Mouse (Mus musculus): ENCODE results near the gene Srprb. TPM values are rescaled to one million over a fixed set of nuclear protein-coding genes. Genes with fewer than 3 reads are reported as not detected.
A peak's percentile ranks its signal among the peaks of the same experiment; 100 is the strongest.

The Srprb gene
- total and polyA plus RNA-seq, 2 experiments from 2014 or later, result 40.1 to 43.3 TPM

DNA sequence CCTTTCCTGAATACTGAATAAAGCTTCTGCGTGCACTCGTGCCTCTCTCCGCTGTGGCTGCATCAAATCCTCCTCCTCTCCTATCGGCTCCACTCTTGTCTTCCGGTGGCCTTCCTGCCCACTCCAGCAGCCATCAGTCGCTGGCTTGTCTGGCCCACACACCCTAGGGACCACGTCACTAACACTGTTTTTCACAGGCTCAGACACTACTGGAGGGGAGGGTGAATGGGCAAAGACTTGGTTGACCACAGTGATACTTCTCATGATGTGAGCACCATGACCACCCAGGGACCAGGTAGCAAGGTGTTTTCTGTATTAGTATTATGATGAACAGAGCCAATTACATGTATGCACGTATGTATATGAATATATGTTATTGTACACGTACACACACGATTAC lies 55.7 kb downstream of the Srprb start:
- Histone ChIP-seq H3K4me1 (ENCODE audit: insufficient read depth) (peaks cover 9% of the 10 kb centered on the region), H3K4me2 (ENCODE audit: low read depth) (peak overlapping the region; percentile 30), H3K36me3 (ENCODE audit: insufficient read depth) (peaks cover 16% of the 10 kb centered on the region), H3K9me3 (ENCODE audit: low read length) (no peaks in the 10 kb centered on the region), H3K27ac (ENCODE audit: low read depth, low read length) (peak overlapping the region; percentile 66; the same call in 1 of the 2 replicates), H3K9ac (no peak overlapping the region), H3K27me3 (ENCODE audit: insufficient read depth, low read length) (no peaks in the 10 kb centered on the region), H3K4me3 (ENCODE audit: low read depth, low read length) (no peak overlapping the region)
- WGBS, result 45% methylated on average over 10 of the region's 10 CpGs
- DNase-seq (no peak), ATAC-seq (peak; percentile 7; the same call in 1 of the 2 replicates)
- TF ChIP-seq CTCF (IDR thresholded peaks at IDR 0.05; ENCODE audit: low read depth), result no peak

DNA sequence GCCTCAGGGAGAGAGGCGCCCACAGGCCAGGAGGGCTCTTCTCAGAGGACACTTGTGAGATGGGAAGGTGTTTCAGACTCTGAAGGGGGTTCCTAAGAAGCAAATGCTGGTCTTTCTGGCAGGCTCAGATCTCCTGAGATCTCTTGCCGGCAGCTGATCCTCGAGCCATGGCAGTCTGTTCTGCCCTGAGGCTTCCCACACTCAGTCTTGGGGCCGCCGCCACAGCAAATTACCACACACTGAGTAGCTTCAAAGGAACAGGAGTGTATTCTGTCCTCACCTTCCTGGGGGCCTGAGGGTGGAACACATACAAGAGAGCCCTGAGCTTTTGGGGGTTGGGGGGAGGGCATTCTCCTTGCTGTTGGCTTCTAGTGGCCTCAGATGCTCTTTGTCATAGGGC lies 56.6 kb downstream of the Srprb start:
- Histone ChIP-seq H3K27me3 (ENCODE audit: insufficient read depth, low read length) (no peaks in the 10 kb centered on the region), H3K9me3 (ENCODE audit: low read length) (no peaks in the 10 kb centered on the region), H3K9ac (no peak overlapping the region), H3K4me1 (ENCODE audit: insufficient read depth) (peaks cover 9% of the 10 kb centered on the region), H3K36me3 (ENCODE audit: insufficient read depth) (peaks cover 17% of the 10 kb centered on the region), H3K4me3 (ENCODE audit: low read depth, low read length) (no peak overlapping the region), H3K27ac (ENCODE audit: low read depth, low read length) (no peak overlapping the region), H3K4me2 (ENCODE audit: low read depth) (no peak overlapping the region)
- TF ChIP-seq CTCF (IDR thresholded peaks at IDR 0.05; ENCODE audit: low read depth), result no peak
- ATAC-seq, result no peak
- WGBS, result 53% methylated on average over 5 of the region's 5 CpGs
- DNase-seq, result no peak

DNA sequence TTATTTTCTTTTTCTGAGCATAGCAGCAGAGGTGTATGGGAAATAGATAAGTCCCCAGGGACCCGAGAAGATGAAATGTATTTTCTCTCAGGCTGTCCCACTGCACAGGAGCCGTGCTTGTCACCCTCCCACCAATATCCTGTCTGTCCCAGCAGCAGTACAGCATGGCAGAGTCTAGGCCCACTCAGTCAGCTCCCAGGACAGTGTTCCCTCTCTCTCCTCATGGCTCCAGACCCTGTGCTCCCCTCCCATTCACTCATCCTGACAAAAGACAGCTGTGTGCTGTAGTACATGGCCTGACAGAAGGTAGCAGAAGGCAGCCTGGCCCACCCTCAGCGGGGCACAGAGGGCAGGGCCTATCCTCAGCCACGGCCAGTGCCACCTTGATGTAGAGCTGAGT lies 58.1 kb downstream of the Srprb start:
- Histone ChIP-seq H3K36me3 (ENCODE audit: insufficient read depth) (peaks cover 17% of the 10 kb centered on the region), H3K9me3 (ENCODE audit: low read length) (no peaks in the 10 kb centered on the region), H3K9ac (no peak overlapping the region), H3K27ac (ENCODE audit: low read depth, low read length) (no peak overlapping the region), H3K4me1 (ENCODE audit: insufficient read depth) (peaks cover 13% of the 10 kb centered on the region), H3K4me2 (ENCODE audit: low read depth) (no peak overlapping the region), H3K4me3 (ENCODE audit: low read depth, low read length) (no peak overlapping the region), H3K27me3 (ENCODE audit: insufficient read depth, low read length) (no peaks in the 10 kb centered on the region)
- ATAC-seq, result no peak
- 70% methylated on average over 4 of the region's 4 CpGs for WGBS
- no peak for DNase-seq
- no peak for TF ChIP-seq CTCF (IDR thresholded peaks at IDR 0.05; ENCODE audit: low read depth)

DNA sequence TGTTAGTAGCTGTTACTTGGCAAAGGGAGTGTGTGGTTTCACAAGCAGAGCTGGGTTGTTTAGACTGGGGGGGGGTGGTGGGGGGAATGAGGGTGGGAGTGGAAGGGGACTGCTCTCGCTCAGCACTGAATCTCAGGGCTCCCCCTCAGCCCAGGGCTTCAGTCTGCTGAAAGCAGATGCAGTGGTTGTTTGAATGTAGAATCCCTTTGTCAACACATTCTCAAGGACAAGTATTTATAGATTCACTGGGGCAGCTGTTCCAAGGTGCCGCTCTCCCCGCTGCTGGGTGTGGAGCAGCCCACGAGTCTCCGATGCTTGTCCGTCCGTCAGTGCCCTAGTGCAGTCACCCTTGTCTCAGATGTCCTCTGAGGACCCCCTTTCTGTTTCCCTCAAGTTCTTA lies 60.7 kb downstream of the Srprb start:
- no peak for TF ChIP-seq CTCF (IDR thresholded peaks at IDR 0.05; ENCODE audit: low read depth)
- WGBS, result 89% methylated on average over 7 of the region's 7 CpGs
- Histone ChIP-seq H3K9ac (no peak overlapping the region), H3K27ac (ENCODE audit: low read depth, low read length) (no peak overlapping the region), H3K27me3 (ENCODE audit: insufficient read depth, low read length) (no peaks in the 10 kb centered on the region), H3K9me3 (ENCODE audit: low read length) (no peaks in the 10 kb centered on the region), H3K4me3 (ENCODE audit: low read depth, low read length) (no peak overlapping the region), H3K36me3 (ENCODE audit: insufficient read depth) (peaks cover 17% of the 10 kb centered on the region), H3K4me2 (ENCODE audit: low read depth) (no peak overlapping the region), H3K4me1 (ENCODE audit: insufficient read depth) (peaks cover 6% of the 10 kb centered on the region)
- ATAC-seq, result no peak
- no peak for DNase-seq

DNA sequence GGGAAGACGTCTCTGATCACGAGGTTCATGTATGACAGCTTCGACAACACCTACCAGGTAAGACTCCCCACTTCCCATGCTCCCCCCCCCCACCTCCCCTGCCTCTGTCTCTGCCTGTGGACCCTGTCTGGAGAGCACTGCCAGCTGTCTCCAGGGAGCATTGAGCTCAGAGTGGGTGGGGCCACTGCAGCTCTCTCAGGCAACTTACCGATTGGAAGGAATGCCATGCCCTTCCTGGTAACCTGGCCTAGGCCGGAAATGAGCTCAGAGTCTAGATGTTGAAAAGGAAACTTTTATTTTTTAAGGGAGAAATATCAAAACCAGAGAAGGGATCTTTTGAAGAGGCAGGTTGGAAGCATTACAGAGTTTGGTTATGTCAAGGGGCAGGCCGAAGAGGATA lies 61.6 kb downstream of the Srprb start:
- no peak for DNase-seq
- WGBS, result 88% methylated on average over 6 of the region's 6 CpGs
- H3K9ac ChIP-seq, result no peak overlapping the region

GRCm38 (mm10) chr9:103139481-103139880 lies 62.5 kb downstream of the Srprb start:
- TF ChIP-seq CTCF (IDR thresholded peaks at IDR 0.05; ENCODE audit: low read depth), result no peak
- 77% methylated on average over 6 of the region's 6 CpGs for WGBS
- no peak overlapping the region for H3K4me3 ChIP-seq (ENCODE audit: low read depth, low read length)
- H3K36me3 ChIP-seq (ENCODE audit: insufficient read depth), result peaks cover 17% of the 10 kb centered on the region
- ATAC-seq (no peak), DNase-seq (no peak)
- no peak overlapping the region for H3K27ac ChIP-seq (ENCODE audit: low read depth, low read length)
- no peak overlapping the region for H3K9ac ChIP-seq
- H3K9me3 ChIP-seq (ENCODE audit: low read length), result no peaks in the 10 kb centered on the region
- no peaks in the 10 kb centered on the region for H3K27me3 ChIP-seq (ENCODE audit: insufficient read depth, low read length)
- no peak overlapping the region for H3K4me2 ChIP-seq (ENCODE audit: low read depth)
- 0 out of 2 replicates have a peak, but pooled peaks cover 4% of the 10 kb centered on the region for H3K4me1 ChIP-seq (ENCODE audit: insufficient read depth)

More for the DNA sequence above, 61.6 kb downstream of the Srprb start:
- Histone ChIP-seq H3K27me3 (ENCODE audit: insufficient read depth, low read length) (no peaks in the 10 kb centered on the region), H3K27ac (ENCODE audit: low read depth, low read length) (no peak overlapping the region), H3K4me1 (ENCODE audit: insufficient read depth) (0 out of 2 replicates have a peak, but pooled peaks cover 4% of the 10 kb centered on the region), H3K4me2 (ENCODE audit: low read depth) (no peak overlapping the region), H3K9me3 (ENCODE audit: low read length) (no peaks in the 10 kb centered on the region), H3K4me3 (ENCODE audit: low read depth, low read length) (no peak overlapping the region), H3K36me3 (ENCODE audit: insufficient read depth) (peaks cover 17% of the 10 kb centered on the region)
- no peak for ATAC-seq
- no peak for TF ChIP-seq CTCF (IDR thresholded peaks at IDR 0.05; ENCODE audit: low read depth)

Other genes starting within 250 kb of the Srprb start
- gene Slco2a1, start 213.4 kb downstream of the Srprb start, total RNA-seq (2014; rRNA removed), result 3.2 and 6.6 TPM in 2 replicates
- gene Slco2a1, start 213.4 kb downstream of the Srprb start, polyA plus RNA-seq (2015; fragmentation: Nextera tagmentation; extraction: Ambion mirVana), result 4.2 and 4.6 TPM in 2 replicates
- 120 and 145 TPM in 2 replicates for gene Rab6b, start 90.3 kb downstream of the Srprb start, total RNA-seq (2014; rRNA removed)
- gene Rab6b, start 90.3 kb downstream of the Srprb start, polyA plus RNA-seq (2015; fragmentation: Nextera tagmentation; extraction: Ambion mirVana), result 81.0 and 133 TPM in 2 replicates
- gene Gm20425, start 28.2 kb upstream of the Srprb start, total RNA-seq (2014; rRNA removed), result not detected in 2 replicates
- gene Gm20425, start 28.2 kb upstream of the Srprb start, polyA plus RNA-seq (2015; fragmentation: Nextera tagmentation; extraction: Ambion mirVana), result 3.4 and 3.7 TPM in 2 replicates
- gene Trf, start 28.3 kb upstream of the Srprb start, total RNA-seq (2014; rRNA removed), result 25.1 and 26.5 TPM in 2 replicates
- gene Trf, start 28.3 kb upstream of the Srprb start, polyA plus RNA-seq (2015; fragmentation: Nextera tagmentation; extraction: Ambion mirVana), result 20.0 and 27.5 TPM in 2 replicates
- 0.10 and 0.23 TPM in 2 replicates for gene 1300017J02Rik, start 102.9 kb upstream of the Srprb start, total RNA-seq (2014; rRNA removed)
- gene 1300017J02Rik, start 102.9 kb upstream of the Srprb start, polyA plus RNA-seq (2015; fragmentation: Nextera tagmentation; extraction: Ambion mirVana), result 0.10 and 0.74 TPM in 2 replicates
- gene Topbp1, start 103.1 kb upstream of the Srprb start, total RNA-seq (2014; rRNA removed), result 24.8 and 29.2 TPM in 2 replicates
- 13.5 and 15.8 TPM in 2 replicates for gene Topbp1, start 103.1 kb upstream of the Srprb start, polyA plus RNA-seq (2015; fragmentation: Nextera tagmentation; extraction: Ambion mirVana)
- 105 and 126 TPM in 2 replicates for gene Cdv3, start 163.7 kb upstream of the Srprb start, total RNA-seq (2014; rRNA removed)
- 84.3 and 89.1 TPM in 2 replicates for gene Cdv3, start 163.7 kb upstream of the Srprb start, polyA plus RNA-seq (2015; fragmentation: Nextera tagmentation; extraction: Ambion mirVana)